Mouse (Mus musculus): ENCODE data around the gene Hspb8.
"Not testable (repeated sequence)": the region's sequence is repeated elsewhere in the genome, so short reads cannot be mapped to it uniquely, and the experiment has no call there.

GRCm38 (mm10) chr5:116382646-116383045, 40.0 kb downstream of the Hspb8 start:
- TF ChIP-seq CTCF (IDR thresholded peaks at IDR 0.05; ENCODE audit: low read depth, low read length); POLR2AphosphoS5 (IDR thresholded peaks at IDR 0.05; ENCODE audit: insufficient replicate concordance, low read depth, low read length); GATA1 (IDR thresholded peaks at IDR 0.05; ENCODE audit: borderline replicate concordance, low read length); TAL1 (conservative IDR thresholded peaks at IDR 0.05; ENCODE audit: low read depth, low read length): not testable (repeated sequence)
